Mouse (Mus musculus): ENCODE data around the gene Olfr1037. TPM values are rescaled to one million over a fixed set of nuclear protein-coding genes. Genes with fewer than 3 reads are reported as not detected.
"Not testable (repeated sequence)": the region's sequence is repeated elsewhere in the genome, so short reads cannot be mapped to it uniquely, and the experiment has no call there.

The Olfr1037 gene
- not detected in 2 replicates for polyA plus RNA-seq (2015; fragmentation: Nextera tagmentation; extraction: Ambion mirVana)

DNA sequence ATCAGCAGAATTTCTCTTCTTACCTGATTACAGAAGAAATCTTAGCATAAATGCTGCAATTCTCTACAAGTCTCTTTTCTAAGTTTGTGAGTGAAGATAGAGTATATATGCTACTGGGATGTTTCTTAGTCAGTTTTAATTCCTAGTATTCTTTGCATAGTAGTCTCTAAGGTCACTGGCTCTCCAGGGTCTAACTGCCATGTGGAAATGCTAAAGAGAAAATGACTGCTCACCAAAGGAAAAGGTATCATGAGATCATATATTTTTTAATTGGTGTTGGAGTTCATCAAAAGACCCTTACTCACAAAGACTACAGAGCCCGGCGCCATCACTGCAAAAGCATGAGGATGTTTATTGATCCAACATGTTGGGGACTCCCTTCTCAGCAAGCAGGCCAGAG is at the start of gene Olfr1037:
Gene Olfr1037 (minus strand): TSS at position 101 of the 400 bp plus-strand sequence.
- Histone ChIP-seq H3K9me3 (no peaks in the 10 kb centered on the region), H3K4me3 (no peak within 1 kb of the TSS), H3K9ac (no peak within 1 kb of the TSS), H3K4me2 (no peak within 1 kb of the TSS), H3K36me3 (no peaks in the 10 kb centered on the region), H3K27ac (no peak within 1 kb of the TSS), H3K27me3 (no peaks in the 10 kb centered on the region), H3K4me1 (no peaks in the 10 kb centered on the region)
- WGBS: 79% methylated on average over 2 of the region's 2 CpGs
- ATAC-seq (ENCODE audit: insufficient number of reproducible peaks, insufficient read depth, low FRiP score, low TSS enrichment, low read depth): no peak

DNA sequence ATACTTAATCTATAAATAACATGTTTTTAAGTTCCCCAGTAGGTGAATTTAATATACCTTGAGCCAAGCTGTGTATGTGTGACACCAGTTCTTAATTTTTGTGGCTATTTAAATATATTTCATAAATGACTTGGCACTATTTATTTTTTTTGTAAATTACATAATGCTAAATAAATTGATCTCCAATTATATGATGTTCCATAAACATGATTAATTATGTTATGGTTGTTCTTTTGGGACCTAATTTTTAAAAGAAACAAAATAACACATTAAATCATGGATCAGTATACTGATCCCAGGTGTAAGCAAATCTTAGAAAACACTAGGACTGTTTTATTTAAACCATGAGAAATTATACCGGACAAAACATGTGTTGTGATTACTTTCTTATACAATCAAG is 48.6 kb upstream of the Olfr1037 start, which contains the start of gene Olfr1039:
Gene Olfr1039 (minus strand): TSS at position 101 of the 400 bp plus-strand sequence.
- H3K9ac ChIP-seq: no peak within 1 kb of the TSS
- H3K4me2 ChIP-seq: no peak within 1 kb of the TSS
- H3K27me3 ChIP-seq: no peaks in the 10 kb centered on the region
- no peaks in the 10 kb centered on the region for H3K36me3 ChIP-seq
- ATAC-seq (ENCODE audit: insufficient number of reproducible peaks, insufficient read depth, low FRiP score, low TSS enrichment, low read depth): no peak
- no peaks in the 10 kb centered on the region for H3K4me1 ChIP-seq
- no peak within 1 kb of the TSS for H3K27ac ChIP-seq
- H3K9me3 ChIP-seq: no peaks in the 10 kb centered on the region
- 96% methylated on average over 1 of the region's 1 CpGs for WGBS
- no peak within 1 kb of the TSS for H3K4me3 ChIP-seq

DNA sequence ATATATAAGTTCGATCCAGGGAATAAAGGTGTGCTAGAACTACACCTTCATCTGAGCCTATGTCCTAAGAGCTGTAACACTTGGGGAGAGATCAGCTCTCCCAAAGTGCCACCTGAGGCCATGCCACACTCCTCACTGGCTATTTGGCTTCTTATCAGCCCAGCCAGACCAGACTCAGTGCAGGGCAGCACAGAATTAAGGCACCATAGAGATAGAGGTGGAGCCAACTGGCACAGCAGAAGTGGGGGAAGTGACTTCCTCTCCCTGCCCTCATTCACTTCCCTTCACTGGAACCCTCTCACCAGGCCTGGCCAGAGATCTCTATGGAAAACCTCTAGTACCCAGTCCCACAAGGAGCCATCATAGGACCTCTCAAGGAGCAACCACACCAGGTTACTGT is 6.7 kb downstream of the Olfr1037 start:
- ATAC-seq (ENCODE audit: insufficient number of reproducible peaks, insufficient read depth, low FRiP score, low TSS enrichment, low read depth); H3K9me3 ChIP-seq; H3K27ac ChIP-seq; H3K9ac ChIP-seq; H3K4me3 ChIP-seq; H3K4me2 ChIP-seq; H3K36me3 ChIP-seq; H3K4me1 ChIP-seq; H3K27me3 ChIP-seq: not testable (repeated sequence)
- 81% methylated on average over 1 of the region's 1 CpGs for WGBS

DNA sequence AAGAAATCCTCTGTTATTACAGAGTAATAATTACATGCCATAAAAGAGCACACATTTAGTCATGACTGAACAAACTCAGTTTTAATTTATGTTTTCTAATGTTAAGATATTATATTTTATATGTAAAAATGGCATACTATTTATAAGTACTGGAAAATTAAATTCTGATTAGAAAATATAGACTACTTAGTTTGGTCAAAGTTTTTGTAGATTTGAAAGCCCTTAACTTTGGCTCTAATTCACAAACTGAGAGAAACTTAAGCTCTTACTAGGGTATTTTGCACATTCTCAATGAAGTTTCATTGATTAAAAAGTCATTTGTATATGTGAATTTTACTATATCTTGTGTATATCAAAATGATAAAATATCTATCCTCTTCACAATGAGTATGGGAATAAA is 13.5 kb downstream of the Olfr1037 start, which contains the start of gene Olfr1036:
Gene Olfr1036 (plus strand): TSS at position 301 of the 400 bp plus-strand sequence.
- not testable (repeated sequence) for H3K27me3 ChIP-seq, H3K9ac ChIP-seq

DNA sequence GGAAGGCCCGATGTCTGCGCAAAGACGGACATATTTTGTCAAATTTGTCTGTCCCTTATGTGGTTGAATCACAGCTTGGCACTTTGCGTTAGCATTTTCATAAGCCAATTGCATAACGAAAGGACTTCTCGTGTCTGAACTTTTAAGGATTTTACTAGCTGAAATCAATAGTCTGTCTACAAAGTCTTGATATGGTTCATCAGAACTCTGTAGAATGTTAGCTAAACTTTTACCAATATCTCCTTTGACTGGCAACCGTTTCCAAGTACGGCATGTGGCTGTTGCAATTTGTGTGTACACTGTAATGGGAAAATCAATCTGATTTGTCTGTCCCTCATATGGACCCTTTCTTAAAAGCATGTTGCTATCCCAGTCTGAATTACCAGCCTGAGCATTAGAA is 17.0 kb downstream of the Olfr1037 start:
- Histone ChIP-seq H3K4me2 (no peak overlapping the region), H3K9ac (no peak overlapping the region), H3K4me3 (no peak overlapping the region), H3K9me3 (no peaks in the 10 kb centered on the region), H3K27me3 (no peaks in the 10 kb centered on the region), H3K27ac (no peak overlapping the region), H3K4me1 (no peaks in the 10 kb centered on the region), H3K36me3 (no peaks in the 10 kb centered on the region)
- WGBS: 93% methylated on average over 8 of the region's 8 CpGs
- no peak for ATAC-seq (ENCODE audit: insufficient number of reproducible peaks, insufficient read depth, low FRiP score, low TSS enrichment, low read depth)

More for the DNA sequence above, 13.5 kb downstream of the Olfr1037 start, which contains the start of gene Olfr1036:
- H3K9me3 ChIP-seq; H3K4me3 ChIP-seq; H3K27ac ChIP-seq; H3K36me3 ChIP-seq; ATAC-seq (ENCODE audit: insufficient number of reproducible peaks, insufficient read depth, low FRiP score, low TSS enrichment, low read depth); H3K4me1 ChIP-seq; H3K4me2 ChIP-seq: not testable (repeated sequence)

DNA sequence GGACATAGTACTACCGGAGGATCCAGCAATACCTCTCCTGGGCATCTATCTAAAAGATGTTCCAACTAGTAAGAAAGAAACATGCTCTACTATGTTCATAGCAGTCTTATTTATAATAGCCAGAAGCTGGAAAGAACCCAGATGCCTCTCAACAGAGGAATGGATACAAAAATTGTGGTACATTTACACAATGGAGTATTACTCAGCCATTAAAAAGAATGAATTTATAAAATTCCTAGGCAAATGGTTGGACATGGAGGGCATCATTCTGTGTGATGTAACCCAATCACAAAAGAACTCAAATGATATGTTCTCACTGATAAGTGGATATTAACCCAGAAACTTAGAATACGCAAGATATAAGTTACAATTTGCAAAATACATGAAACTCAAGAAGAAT is 23.4 kb downstream of the Olfr1037 start:
- not testable (repeated sequence) for H3K27me3 ChIP-seq; H3K9me3 ChIP-seq; H3K4me1 ChIP-seq; ATAC-seq (ENCODE audit: insufficient number of reproducible peaks, insufficient read depth, low FRiP score, low TSS enrichment, low read depth); H3K9ac ChIP-seq; H3K36me3 ChIP-seq; H3K4me3 ChIP-seq; H3K27ac ChIP-seq; H3K4me2 ChIP-seq
- 93% methylated on average over 2 of the region's 2 CpGs for WGBS

DNA sequence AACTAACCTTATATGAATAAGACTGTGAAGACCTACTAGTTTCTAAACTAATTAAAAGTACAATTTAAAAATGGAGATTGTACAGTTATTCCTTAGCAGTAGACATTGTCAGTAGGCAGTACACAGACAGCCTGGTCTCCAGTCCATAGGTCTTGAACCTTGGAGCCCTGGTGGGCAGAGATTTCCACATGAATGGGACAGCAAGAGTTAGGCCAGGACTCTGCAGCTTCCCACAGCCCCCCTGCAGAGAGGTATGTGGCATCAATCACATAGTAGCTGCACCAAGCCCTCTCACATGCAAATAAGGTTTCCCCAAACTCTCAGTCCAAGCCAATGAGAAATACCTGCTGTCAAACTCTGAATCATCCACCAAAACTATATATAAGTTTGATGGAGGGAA is 36.4 kb downstream of the Olfr1037 start:
- H3K4me1 ChIP-seq; H3K9me3 ChIP-seq; H3K4me3 ChIP-seq; H3K4me2 ChIP-seq; H3K9ac ChIP-seq; H3K27ac ChIP-seq; H3K36me3 ChIP-seq; H3K27me3 ChIP-seq; ATAC-seq (ENCODE audit: insufficient number of reproducible peaks, insufficient read depth, low FRiP score, low TSS enrichment, low read depth): not testable (repeated sequence)

DNA sequence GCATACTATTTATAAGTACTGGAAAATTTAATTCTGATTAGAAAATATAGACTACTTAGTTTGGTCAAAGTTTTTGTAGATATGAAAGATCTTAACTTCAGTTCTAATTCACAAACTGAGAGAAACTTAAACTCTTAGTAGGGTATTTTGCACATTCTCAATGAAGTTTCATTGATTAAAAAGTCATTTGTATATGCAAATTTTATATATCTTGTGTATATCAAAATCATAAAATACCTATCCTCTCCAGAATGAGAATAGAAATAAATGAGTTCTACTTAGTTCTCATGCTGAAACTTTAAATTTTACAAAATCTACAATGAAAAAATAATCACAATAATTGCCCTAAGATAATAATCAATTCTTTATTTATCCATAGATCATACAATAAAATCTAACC is 41.6 kb downstream of the Olfr1037 start, which contains the start of gene Olfr1034:
Gene Olfr1034 (plus strand): TSS at position 301 of the 400 bp plus-strand sequence.
- Histone ChIP-seq H3K4me2 (no peak within 1 kb of the TSS), H3K27ac (no peak within 1 kb of the TSS), H3K4me1 (no peaks in the 10 kb centered on the region), H3K9me3 (no peaks in the 10 kb centered on the region), H3K9ac (no peak within 1 kb of the TSS), H3K27me3 (no peaks in the 10 kb centered on the region), H3K36me3 (no peaks in the 10 kb centered on the region), H3K4me3 (no peak within 1 kb of the TSS)
- ATAC-seq (ENCODE audit: insufficient number of reproducible peaks, insufficient read depth, low FRiP score, low TSS enrichment, low read depth): no peak

Other genes starting within 250 kb of the Olfr1037 start
- not detected in 2 replicates for gene Olfr1019, start 241.9 kb downstream of the Olfr1037 start, polyA plus RNA-seq (2015; fragmentation: Nextera tagmentation; extraction: Ambion mirVana)
- gene Olfr1020, start 240.4 kb downstream of the Olfr1037 start, polyA plus RNA-seq (2015; fragmentation: Nextera tagmentation; extraction: Ambion mirVana): not detected in 2 replicates
- not detected in 2 replicates for gene Olfr1022, start 218.8 kb downstream of the Olfr1037 start, polyA plus RNA-seq (2015; fragmentation: Nextera tagmentation; extraction: Ambion mirVana)
- not detected in 2 replicates for gene Olfr1023, start 201.7 kb downstream of the Olfr1037 start, polyA plus RNA-seq (2015; fragmentation: Nextera tagmentation; extraction: Ambion mirVana)
- not detected in 2 replicates for gene Olfr1024, start 182.3 kb downstream of the Olfr1037 start, polyA plus RNA-seq (2015; fragmentation: Nextera tagmentation; extraction: Ambion mirVana)
- 0.22 TPM in 1 of 2 replicates, not detected in the other for gene Olfr1025-ps1, start 172.2 kb downstream of the Olfr1037 start, polyA plus RNA-seq (2015; fragmentation: Nextera tagmentation; extraction: Ambion mirVana)
- not detected in 2 replicates for gene Olfr1026, start 165.8 kb downstream of the Olfr1037 start, polyA plus RNA-seq (2015; fragmentation: Nextera tagmentation; extraction: Ambion mirVana)
- gene Olfr1028, start 136.9 kb downstream of the Olfr1037 start, polyA plus RNA-seq (2015; fragmentation: Nextera tagmentation; extraction: Ambion mirVana): not detected in 2 replicates
- gene Olfr1029, start 113.5 kb downstream of the Olfr1037 start, polyA plus RNA-seq (2015; fragmentation: Nextera tagmentation; extraction: Ambion mirVana): not detected in 2 replicates
- gene Olfr1030, start 108.1 kb downstream of the Olfr1037 start, polyA plus RNA-seq (2015; fragmentation: Nextera tagmentation; extraction: Ambion mirVana): not detected in 2 replicates
- not detected in 2 replicates for gene Olfr1031, start 97.1 kb downstream of the Olfr1037 start, polyA plus RNA-seq (2015; fragmentation: Nextera tagmentation; extraction: Ambion mirVana)
- gene Olfr1032, start 81.8 kb downstream of the Olfr1037 start, polyA plus RNA-seq (2015; fragmentation: Nextera tagmentation; extraction: Ambion mirVana): not detected in 2 replicates
- 0.41 and 0.43 TPM in 2 replicates for gene Olfr1033, start 66.8 kb downstream of the Olfr1037 start, polyA plus RNA-seq (2015; fragmentation: Nextera tagmentation; extraction: Ambion mirVana)
- not detected in 2 replicates for gene Olfr1034, start 41.5 kb downstream of the Olfr1037 start, polyA plus RNA-seq (2015; fragmentation: Nextera tagmentation; extraction: Ambion mirVana)
- 0.06 TPM in 1 of 2 replicates, not detected in the other for gene Olfr1036, start 13.4 kb downstream of the Olfr1037 start, polyA plus RNA-seq (2015; fragmentation: Nextera tagmentation; extraction: Ambion mirVana)
- gene Olfr1039, start 48.5 kb upstream of the Olfr1037 start, polyA plus RNA-seq (2015; fragmentation: Nextera tagmentation; extraction: Ambion mirVana): 0.08 TPM in 1 of 2 replicates, not detected in the other
- gene Olfr1040, start 59.3 kb upstream of the Olfr1037 start, polyA plus RNA-seq (2015; fragmentation: Nextera tagmentation; extraction: Ambion mirVana): not detected in 2 replicates
- gene Olfr1042, start 74.5 kb upstream of the Olfr1037 start, polyA plus RNA-seq (2015; fragmentation: Nextera tagmentation; extraction: Ambion mirVana): not detected in 2 replicates
- 0.18 TPM in 1 of 2 replicates, not detected in the other for gene Olfr1043, start 80.1 kb upstream of the Olfr1037 start, polyA plus RNA-seq (2015; fragmentation: Nextera tagmentation; extraction: Ambion mirVana)
- not detected in 2 replicates for gene Olfr1044, start 90.4 kb upstream of the Olfr1037 start, polyA plus RNA-seq (2015; fragmentation: Nextera tagmentation; extraction: Ambion mirVana)
- gene Olfr52, start 98.3 kb upstream of the Olfr1037 start, polyA plus RNA-seq (2015; fragmentation: Nextera tagmentation; extraction: Ambion mirVana): not detected in 2 replicates
- gene Olfr1045, start 115.6 kb upstream of the Olfr1037 start, polyA plus RNA-seq (2015; fragmentation: Nextera tagmentation; extraction: Ambion mirVana): not detected in 2 replicates
- not detected in 2 replicates for gene Olfr1046, start 131.9 kb upstream of the Olfr1037 start, polyA plus RNA-seq (2015; fragmentation: Nextera tagmentation; extraction: Ambion mirVana)
- not detected in 2 replicates for gene Olfr1047, start 144.0 kb upstream of the Olfr1037 start, polyA plus RNA-seq (2015; fragmentation: Nextera tagmentation; extraction: Ambion mirVana)
- gene Olfr1048, start 152.9 kb upstream of the Olfr1037 start, polyA plus RNA-seq (2015; fragmentation: Nextera tagmentation; extraction: Ambion mirVana): not detected in 2 replicates
- not detected in 2 replicates for gene Olfr1049, start 170.9 kb upstream of the Olfr1037 start, polyA plus RNA-seq (2015; fragmentation: Nextera tagmentation; extraction: Ambion mirVana)
- gene Olfr1051, start 191.7 kb upstream of the Olfr1037 start, polyA plus RNA-seq (2015; fragmentation: Nextera tagmentation; extraction: Ambion mirVana): not detected in 2 replicates
- gene Olfr1052, start 205.1 kb upstream of the Olfr1037 start, polyA plus RNA-seq (2015; fragmentation: Nextera tagmentation; extraction: Ambion mirVana): not detected in 2 replicates
- gene Olfr1053, start 227.9 kb upstream of the Olfr1037 start, polyA plus RNA-seq (2015; fragmentation: Nextera tagmentation; extraction: Ambion mirVana): not detected in 2 replicates
- gene Olfr1054, start 248.0 kb upstream of the Olfr1037 start, polyA plus RNA-seq (2015; fragmentation: Nextera tagmentation; extraction: Ambion mirVana): not detected in 2 replicates

Data from embryonic facial prominence, embryonic 13.5 days (tissue).